Mouse (Mus musculus) liver, embryonic 14 days (tissue): Measurements from ENCODE around the gene Ago4. TPM values are rescaled to one million over a fixed set of nuclear protein-coding genes. Genes with fewer than 3 reads are reported as not detected.

ENCODE experiments used
- polyA plus RNA-seq: library from polyadenylated mRNA; depleted of rRNA; stranded (reverse); fragments of >200 nt; gene quantifications from 2 replicates; pipeline ENCODE4 v1.2.3, GENCODE M21; 2012; rRNA removed

The Ago4 gene
- 0.14 and 0.20 TPM in 2 replicates for polyA plus RNA-seq

GRCm38 (mm10) chr4:126532827-126533728 lies at the start of gene Ago4:
Gene Ago4 (minus strand): TSS chr4:126533472.

GRCm38 (mm10) chr4:126556809-126557711 lies 23.8 kb upstream of the Ago4 start, which contains the start of gene Clspn:
Gene Clspn (plus strand): TSS chr4:126556935.

GRCm38 (mm10) chr4:126468285-126468901 lies 64.9 kb downstream of the Ago4 start, which contains the start of gene Ago1:
Gene Ago1 (minus strand): TSS chr4:126468583.

Other genes starting within 250 kb of the Ago4 start
- gene Col8a2, start 246.7 kb downstream of the Ago4 start, polyA plus RNA-seq = 0.21 and 0.51 TPM in 2 replicates
- 14.3 and 15.6 TPM in 2 replicates for gene Adprhl2, start 211.8 kb downstream of the Ago4 start, polyA plus RNA-seq
- 0.70 and 0.89 TPM in 2 replicates for gene Tekt2, start 207.8 kb downstream of the Ago4 start, polyA plus RNA-seq
- gene Ago3, start 103.9 kb downstream of the Ago4 start, polyA plus RNA-seq = 1.3 TPM in 2 replicates
- gene Ago1, start 64.9 kb downstream of the Ago4 start, polyA plus RNA-seq = 3.2 and 4.3 TPM in 2 replicates
- gene Clspn, start 23.5 kb upstream of the Ago4 start, polyA plus RNA-seq = 31.1 and 33.5 TPM in 2 replicates
- 0.52 and 0.54 TPM in 2 replicates for gene 5730409E04Rik, start 76.3 kb upstream of the Ago4 start, polyA plus RNA-seq
- gene Psmb2, start 144.2 kb upstream of the Ago4 start, polyA plus RNA-seq = 130 and 146 TPM in 2 replicates
- not detected in 2 replicates for gene Tfap2e, start 202.8 kb upstream of the Ago4 start, polyA plus RNA-seq
- 4.8 and 5.4 TPM in 2 replicates for gene Ncdn, start 220.0 kb upstream of the Ago4 start, polyA plus RNA-seq
- 5.0 and 5.2 TPM in 2 replicates for gene AU040320, start 220.1 kb upstream of the Ago4 start, polyA plus RNA-seq